In genomic region chr1:55874868-55875144, GRCm38 (mm10) we compare ENCODE assay signal across 9 mouse cellular contexts.
DNase-seq lines count a peak whose midpoint lies in the region; ATAC-seq and TF ChIP-seq lines count a peak whose summit lies in the region.
"Had no signal": no experiment of that assay in that cellular context is flagged by ENCODE, and none has a peak within 500 bp of the region (broad histone marks: within the 10 kb centered on the region; RNA-seq: fewer than 3 reads in every experiment).

No protein-coding gene starts in this region.

- no peak overlapping the region for H3K4me3 ChIP-seq in neural tube, embryonic 12.5 days
- no peak overlapping the region for H3K4me3 ChIP-seq in stomach, postnatal 0 days (ENCODE audit: low read depth, low read length)
- H3K4me3 ChIP-seq: megakaryocyte, embryonic 14.5 days had no signal

- peak; percentile 5 for DNase-seq in heart, adult 11 months
- no peak for DNase-seq in heart, postnatal 4 days
- DNase-seq in neural tube, embryonic 10.5 days (ENCODE audit: extremely low spot score, low spot score) = no peak
- no peak for DNase-seq in stomach, postnatal 0 days (ENCODE audit: low spot score)
- no peak for DNase-seq in T-cell, adult 2 months (ENCODE audit: low spot score)
- no peak for DNase-seq in heart, postnatal 10 days

- no peaks in the 10 kb centered on the region for H3K36me3 ChIP-seq in neural tube, embryonic 12.5 days
- no peaks in the 10 kb centered on the region for H3K36me3 ChIP-seq in stomach, postnatal 0 days (ENCODE audit: control insufficient read depth, insufficient read depth, low read length)

- 0 out of 2 replicates have a peak, but pooled peaks cover 2% of the 10 kb centered on the region for H3K9me3 ChIP-seq in neural tube, embryonic 12.5 days
- H3K9me3 ChIP-seq in stomach, postnatal 0 days (ENCODE audit: control insufficient read depth, low read length) = no peaks in the 10 kb centered on the region

- 73% methylated on average over 4 of the region's 4 CpGs for WGBS in neural tube, embryonic 12.5 days
- 73% methylated on average over 4 of the region's 4 CpGs for WGBS in stomach, postnatal 0 days

- peak; percentile 70 for TF ChIP-seq CTCF in stomach, postnatal 0 days (IDR thresholded peaks at IDR 0.05; ENCODE audit: low read depth)

- ATAC-seq in neural tube, embryonic 12.5 days (ENCODE audit: low FRiP score, low read depth) = peak; percentile 43; the same call in 1 of the 2 replicates
- peak; percentile 85 for ATAC-seq in granulocyte monocyte progenitor cell, adult 5-6 weeks (replicated peaks; ENCODE audit: poor library complexity, severe bottlenecking)
- no peak for ATAC-seq in stomach, postnatal 0 days (ENCODE audit: low FRiP score, low TSS enrichment)

- no peaks in the 10 kb centered on the region for H3K27me3 ChIP-seq in neural tube, embryonic 12.5 days (replicated peaks)
- H3K27me3 ChIP-seq in stomach, postnatal 0 days (ENCODE audit: control insufficient read depth, insufficient read depth, low read length) = no peaks in the 10 kb centered on the region
- H3K27me3 ChIP-seq: megakaryocyte, embryonic 14.5 days had no signal

- no peak overlapping the region for H3K9ac ChIP-seq in neural tube, embryonic 12.5 days
- no peak overlapping the region for H3K9ac ChIP-seq in stomach, postnatal 0 days (ENCODE audit: low read length)

- intact Hi-C loops in heart, postnatal 10 days (cut with DNase I) = loop anchor here (1.0 to 5.0 kb wide), 6 partner anchors 34 to 638 kb away; partner anchors contain the start of genes Mars2 and Plcl1

- H3K4me2 ChIP-seq in neural tube, embryonic 12.5 days (replicated peaks) = no peak overlapping the region
- H3K4me2 ChIP-seq in stomach, postnatal 0 days (replicated peaks; ENCODE audit: low read depth) = no peak overlapping the region

- no peak for TF ChIP-seq EP300 in stomach, postnatal 0 days (optimal IDR thresholded peaks at IDR 0.05)

- H3K27ac ChIP-seq in neural tube, embryonic 12.5 days = no peak overlapping the region
- H3K27ac ChIP-seq in stomach, postnatal 0 days (replicated peaks) = no peak overlapping the region

- H3K4me1 ChIP-seq in neural tube, embryonic 12.5 days = no peaks in the 10 kb centered on the region
- no peaks in the 10 kb centered on the region for H3K4me1 ChIP-seq in stomach, postnatal 0 days (replicated peaks; ENCODE audit: control insufficient read depth, insufficient read depth)
